Mouse (Mus musculus) stomach, embryonic 14.5 days (tissue): Measurements from ENCODE around the gene Megf11. TPM values are rescaled to one million over a fixed set of nuclear protein-coding genes. Genes with fewer than 3 reads are reported as not detected.

Experiments used
- ATAC-seq: fragments of 200-750 bp; cut with Nextera tagmentation; 2 replicates; pipeline ENCODE4 v1.8.0; 2017; ENCODE audit warnings: low read depth, moderate TSS enrichment; ENCODE audit not compliant: insufficient number of reproducible peaks, insufficient read depth, low FRiP score
- H3K27ac ChIP-seq: fragments of 300-500 bp; sonication (generic); 2 replicates; pipeline ENCODE4 v1.5.1; 2014; ENCODE audit warnings: mild to moderate bottlenecking, low read length, moderate library complexity, mixed read lengths
- H3K27me3 ChIP-seq: fragments of 300-500 bp; sonication (generic); 2 replicates; pipeline ENCODE4 v1.6.1; 2014; ENCODE audit warnings: low read length, control low read depth, mixed read lengths; ENCODE audit not compliant: control insufficient read depth, insufficient read depth
- H3K36me3 ChIP-seq: fragments of 300-500 bp; sonication (generic); 2 replicates; pipeline ENCODE4 v1.6.1; 2014; ENCODE audit warnings: mild to moderate bottlenecking, control low read depth, low read length, moderate library complexity, mixed read lengths; ENCODE audit not compliant: control insufficient read depth, insufficient read depth
- H3K4me1 ChIP-seq: fragments of 300-500 bp; sonication (generic); 2 replicates; pipeline ENCODE4 v1.6.1; 2014; ENCODE audit warnings: low read length, control low read depth, mixed read lengths; ENCODE audit not compliant: control insufficient read depth, insufficient read depth
- H3K4me2 ChIP-seq: fragments of 300-500 bp; sonication (generic); replicated peaks from 2 replicates; pipeline ENCODE4 v1.6.1; 2014; ENCODE audit warnings: low read depth, low read length, control low read depth
- H3K4me3 ChIP-seq: fragments of 300-500 bp; sonication (generic); 2 replicates; pipeline ENCODE4 v1.5.1; 2014; ENCODE audit warnings: low read depth, low read length, control low read depth
- H3K9ac ChIP-seq: fragments of 300-500 bp; sonication (generic); replicated peaks from 2 replicates; pipeline ENCODE4 v1.6.1; 2014; ENCODE audit warnings: low read depth, mild to moderate bottlenecking, control low read depth, low read length, moderate library complexity, mixed read lengths
- H3K9me3 ChIP-seq: fragments of 300-500 bp; sonication (generic); 2 replicates; pipeline ENCODE4 v1.6.1; 2016; ENCODE audit warnings: low read depth, low read length, control low read depth; ENCODE audit not compliant: control insufficient read depth
- WGBS: fragments of 180-500 bp; shearing (Covaris S2); extraction: QIAGEN DNeasy Blood & Tissue Kit; methylation state at CpG from one replicate; pipeline ENCODE4 v1.1.7; 2014; 5-methylcytosine and 5-hydroxymethylcytosine counted together
- polyA plus RNA-seq: library from polyadenylated mRNA; unstranded; fragments of >200 nt; fragmentation: Nextera tagmentation; extraction: Ambion mirVana; gene quantifications from 2 replicates; pipeline ENCODE4 v1.2.1, GENCODE M21; 2014

The Megf11 gene
- polyA plus RNA-seq, 1 experiment from 2014 or later, result 1.9 TPM

DNA sequence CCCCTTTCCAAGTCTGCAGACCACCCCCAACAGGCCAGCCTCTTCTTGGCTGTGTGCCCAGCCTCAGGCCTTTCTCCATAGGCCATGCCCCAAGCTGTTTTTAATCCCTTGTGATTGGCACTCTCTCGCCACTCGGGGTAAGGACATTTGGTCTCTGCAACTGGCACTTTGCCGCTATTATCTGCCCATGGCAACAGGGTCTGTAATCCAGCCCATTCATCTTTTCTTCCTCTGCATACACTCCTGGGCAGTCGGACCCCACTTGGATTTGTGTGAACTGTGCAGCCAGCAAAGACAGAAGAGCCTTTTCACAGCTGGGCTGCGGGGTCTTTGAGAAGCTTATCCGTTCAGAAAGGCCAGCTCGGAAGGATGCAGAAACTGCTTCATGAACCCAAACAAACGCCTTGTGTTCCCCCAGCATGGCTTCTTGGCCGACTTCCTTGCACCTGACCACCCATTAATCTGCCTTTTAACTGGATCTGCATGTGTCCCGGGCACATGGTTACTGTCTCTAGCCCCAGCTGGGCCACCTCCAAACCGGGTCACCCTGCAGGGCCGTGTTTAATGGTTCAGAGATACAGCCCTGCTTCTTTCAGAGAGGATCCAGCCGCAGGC lies 220.4 kb downstream of the Megf11 start:
- H3K36me3 ChIP-seq, result no peaks in the 10 kb centered on the region
- H3K9me3 ChIP-seq, result no peaks in the 10 kb centered on the region
- no peak overlapping the region for H3K4me2 ChIP-seq
- H3K4me3 ChIP-seq, result no peak overlapping the region
- ATAC-seq, result peak; percentile 78; the same call in 1 of the 2 replicates
- H3K27me3 ChIP-seq, result no peaks in the 10 kb centered on the region
- H3K4me1 ChIP-seq, result peaks cover 27% of the 10 kb centered on the region
- WGBS, result 26% methylated on average over 13 of the region's 13 CpGs
- H3K27ac ChIP-seq, result peak overlapping the region; percentile 18; the same call in 1 of the 2 replicates
- no peak overlapping the region for H3K9ac ChIP-seq

DNA sequence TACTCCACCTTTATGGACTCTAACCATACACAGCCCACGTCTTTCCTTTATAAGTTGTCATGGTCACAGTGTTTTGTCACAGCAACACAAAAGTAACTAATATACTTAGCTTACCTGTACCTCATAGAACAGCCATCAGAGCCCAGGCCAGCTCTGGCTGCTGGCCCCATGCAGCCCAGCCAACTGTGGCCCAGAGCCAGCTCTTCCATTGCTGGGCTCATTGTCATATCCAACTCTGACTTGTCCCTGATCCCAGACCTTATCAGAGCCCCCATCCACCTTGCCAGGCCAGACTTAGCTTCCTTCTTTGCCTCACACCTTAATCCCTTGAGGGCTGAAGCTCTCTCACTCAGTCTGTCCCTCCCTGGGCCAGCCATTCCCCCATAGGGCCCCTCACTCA lies 221.6 kb downstream of the Megf11 start:
- Histone ChIP-seq H3K9ac (no peak overlapping the region), H3K9me3 (no peaks in the 10 kb centered on the region), H3K27me3 (no peaks in the 10 kb centered on the region), H3K36me3 (no peaks in the 10 kb centered on the region), H3K4me2 (no peak overlapping the region), H3K27ac (no peak overlapping the region), H3K4me1 (peaks cover 27% of the 10 kb centered on the region), H3K4me3 (no peak overlapping the region)
- ATAC-seq, result no peak
- 97% methylated on average over 1 of the region's 1 CpGs for WGBS

DNA sequence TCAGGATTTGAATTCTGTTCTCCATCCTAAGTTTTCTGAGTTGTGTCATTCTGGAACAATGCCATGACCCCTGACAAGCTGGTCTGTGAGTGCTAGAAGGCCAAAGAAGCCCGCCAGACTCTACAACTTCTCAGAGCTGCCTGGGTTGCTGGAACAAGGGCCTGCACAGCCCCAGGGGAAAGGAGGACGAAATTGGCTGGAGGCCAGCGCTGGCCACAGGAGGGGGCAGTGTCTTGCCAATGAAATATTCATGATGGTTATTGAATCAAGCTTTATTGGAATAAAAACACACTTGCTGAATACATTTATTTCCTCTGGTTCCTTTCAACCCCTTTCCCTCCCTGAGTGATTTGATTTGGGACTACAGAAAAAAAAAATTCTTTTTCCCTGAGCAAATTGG lies 224.1 kb downstream of the Megf11 start:
- WGBS, result 48% methylated on average over 3 of the region's 3 CpGs
- no peak for ATAC-seq
- no peak overlapping the region for H3K27ac ChIP-seq
- H3K27me3 ChIP-seq, result no peaks in the 10 kb centered on the region
- H3K4me3 ChIP-seq, result no peak overlapping the region
- H3K36me3 ChIP-seq, result no peaks in the 10 kb centered on the region
- H3K9me3 ChIP-seq, result no peaks in the 10 kb centered on the region
- peaks cover 26% of the 10 kb centered on the region for H3K4me1 ChIP-seq
- no peak overlapping the region for H3K4me2 ChIP-seq
- no peak overlapping the region for H3K9ac ChIP-seq

DNA sequence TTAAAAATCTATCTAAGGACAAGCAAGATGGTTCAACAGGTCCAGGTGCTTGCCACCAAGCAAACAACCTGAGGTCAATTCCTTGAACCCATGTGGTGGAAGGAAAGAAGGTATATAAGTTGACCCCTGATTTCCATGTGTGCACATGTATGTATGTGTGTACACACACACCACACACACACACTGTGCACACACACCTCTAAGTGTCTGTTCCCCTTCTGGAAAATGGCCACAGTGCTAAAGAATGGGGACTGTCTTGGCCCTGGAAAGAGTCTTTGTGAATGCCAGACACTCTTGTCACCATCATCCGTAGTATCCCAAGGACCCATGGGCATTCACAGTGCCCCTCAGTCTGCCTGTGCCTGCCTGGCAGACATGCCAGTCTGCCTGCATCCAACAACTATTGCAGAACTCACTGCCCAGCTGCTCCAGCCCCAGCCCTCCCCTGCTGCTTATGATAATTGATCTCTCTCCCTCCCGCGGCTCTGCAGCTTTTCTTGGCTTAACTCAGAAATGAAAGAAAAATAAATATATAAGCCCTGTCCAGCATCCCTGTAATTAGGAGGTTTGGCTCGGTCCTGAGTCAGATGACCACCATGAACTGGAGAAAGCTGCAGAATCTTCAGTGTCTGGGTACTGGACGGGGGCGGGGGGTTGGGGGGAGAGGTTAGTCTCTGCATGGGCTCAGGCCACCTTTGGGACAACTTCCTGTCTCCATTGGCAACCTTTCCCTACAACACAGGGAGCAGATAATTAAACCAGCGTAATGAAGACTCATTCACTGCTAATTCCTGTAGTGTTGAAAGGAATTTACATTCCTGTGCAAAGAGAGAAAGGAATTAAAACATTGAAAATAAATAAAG lies 226.9 kb downstream of the Megf11 start:
- no peaks in the 10 kb centered on the region for H3K9me3 ChIP-seq
- H3K4me2 ChIP-seq, result no peak overlapping the region
- WGBS, result 24% methylated on average over 7 of the region's 7 CpGs
- no peak for ATAC-seq
- no peaks in the 10 kb centered on the region for H3K36me3 ChIP-seq
- no peak overlapping the region for H3K4me3 ChIP-seq
- no peaks in the 10 kb centered on the region for H3K27me3 ChIP-seq
- no peaks in the 10 kb centered on the region for H3K4me1 ChIP-seq
- H3K27ac ChIP-seq, result no peak overlapping the region
- H3K9ac ChIP-seq, result no peak overlapping the region

DNA sequence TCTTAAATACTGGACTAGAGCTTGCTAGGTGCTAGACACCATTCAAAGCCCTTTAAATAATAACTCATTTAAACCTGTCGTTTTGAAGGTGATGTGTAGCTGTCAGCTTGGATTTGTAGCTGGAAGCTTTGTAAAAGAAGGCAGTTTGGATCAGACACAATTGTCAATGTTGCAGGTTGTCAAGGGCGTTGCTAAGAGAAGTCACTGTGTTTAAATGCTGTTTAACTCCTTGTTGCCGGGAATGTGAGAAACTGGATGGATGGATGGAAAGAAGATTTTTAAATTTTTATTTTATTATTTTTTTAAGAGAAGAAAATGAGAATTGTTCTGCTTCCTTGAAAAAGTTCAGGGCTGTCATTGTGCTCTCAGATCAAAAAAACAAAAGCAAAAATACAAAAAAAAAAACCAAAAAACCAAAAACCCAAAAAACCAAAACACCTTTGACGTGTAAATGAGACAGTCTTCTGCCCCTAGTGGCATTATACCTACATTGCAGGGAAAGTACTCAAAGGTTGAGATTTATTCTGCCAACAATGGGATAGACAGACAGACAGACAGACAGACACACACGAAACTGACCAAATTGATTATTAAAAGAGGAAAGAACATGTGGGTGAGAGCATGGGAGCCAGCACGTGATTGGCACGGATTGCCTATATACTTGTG lies 227.7 kb downstream of the Megf11 start:
- ATAC-seq, result no peak
- Histone ChIP-seq H3K9ac (no peak overlapping the region), H3K9me3 (no peaks in the 10 kb centered on the region), H3K27me3 (no peaks in the 10 kb centered on the region), H3K4me3 (no peak overlapping the region), H3K27ac (no peak overlapping the region), H3K4me1 (no peaks in the 10 kb centered on the region), H3K4me2 (no peak overlapping the region), H3K36me3 (no peaks in the 10 kb centered on the region)
- 53% methylated on average over 7 of the region's 7 CpGs for WGBS

DNA sequence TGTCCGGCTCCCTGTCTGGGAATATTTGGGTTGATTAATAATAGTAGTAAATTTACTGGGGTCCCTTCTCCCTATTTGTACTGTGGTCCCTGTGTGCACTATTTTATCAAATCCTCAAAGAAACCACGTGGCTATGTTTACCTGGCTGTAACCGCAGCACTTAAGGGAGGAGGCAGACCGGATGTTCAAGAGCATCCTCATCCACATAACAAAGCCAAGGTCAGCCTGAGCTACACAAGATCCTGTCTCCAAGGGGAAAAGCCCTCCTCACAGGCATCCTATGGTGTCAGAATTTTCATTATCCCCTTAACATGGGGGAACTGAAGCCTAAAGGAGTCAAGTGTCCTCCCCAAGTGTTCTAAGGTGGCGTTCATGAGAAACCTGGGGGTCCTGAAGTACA lies 232.0 kb downstream of the Megf11 start:
- 48% methylated on average over 5 of the region's 5 CpGs for WGBS
- Histone ChIP-seq H3K36me3 (no peaks in the 10 kb centered on the region), H3K4me1 (no peaks in the 10 kb centered on the region), H3K9me3 (no peaks in the 10 kb centered on the region), H3K27me3 (no peaks in the 10 kb centered on the region), H3K4me3 (no peak overlapping the region), H3K4me2 (no peak overlapping the region), H3K9ac (no peak overlapping the region), H3K27ac (no peak overlapping the region)
- ATAC-seq, result no peak

DNA sequence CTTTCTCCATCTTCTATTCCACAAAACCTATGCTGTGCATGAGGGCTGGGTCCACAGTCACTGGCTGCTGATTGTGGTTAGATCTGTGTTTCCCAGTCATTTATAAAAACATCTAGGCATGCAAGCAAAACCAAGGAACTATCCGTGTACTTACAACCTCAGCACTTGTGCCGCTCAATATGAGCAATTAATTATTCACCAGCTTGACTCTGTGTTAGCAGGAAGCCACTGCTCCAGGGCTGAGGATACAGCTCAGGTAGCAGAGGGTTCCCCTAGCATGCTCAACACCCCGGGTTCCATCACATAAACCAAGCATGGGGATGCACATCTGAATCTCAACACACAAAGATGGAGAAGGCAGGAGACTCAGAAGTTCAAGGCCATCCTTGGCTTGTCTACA lies 233.0 kb downstream of the Megf11 start:
- Histone ChIP-seq H3K27ac (no peak overlapping the region), H3K27me3 (no peaks in the 10 kb centered on the region), H3K9ac (no peak overlapping the region), H3K4me2 (no peak overlapping the region), H3K4me3 (no peak overlapping the region), H3K4me1 (no peaks in the 10 kb centered on the region), H3K36me3 (no peaks in the 10 kb centered on the region), H3K9me3 (no peaks in the 10 kb centered on the region)
- no peak for ATAC-seq
- whole genome bisulfite sequencing, result 65% methylated on average over 3 of the region's 3 CpGs

DNA sequence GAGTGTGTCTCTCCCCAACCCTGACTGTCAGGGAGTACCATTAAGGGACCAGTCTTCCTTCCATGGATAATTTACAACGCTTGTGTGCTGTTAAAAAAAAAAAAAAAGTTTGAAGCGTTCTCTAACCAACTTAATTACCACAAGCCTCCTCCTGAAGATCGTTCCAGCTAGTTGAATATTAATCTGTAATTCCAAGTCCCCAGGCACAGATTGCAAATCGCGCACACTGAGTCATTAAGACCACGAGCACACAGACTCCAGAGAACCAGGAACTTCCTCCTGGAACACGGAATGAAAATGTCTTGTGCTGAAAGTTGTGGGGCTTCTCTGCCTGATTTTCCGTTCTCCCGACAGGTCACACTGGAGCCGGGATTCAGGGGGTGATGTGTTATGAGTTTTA lies 234.0 kb downstream of the Megf11 start:
- no peak overlapping the region for H3K4me2 ChIP-seq

More for the DNA sequence above, 234.0 kb downstream of the Megf11 start:
- no peaks in the 10 kb centered on the region for H3K27me3 ChIP-seq
- ATAC-seq, result no peak
- no peak overlapping the region for H3K4me3 ChIP-seq
- no peaks in the 10 kb centered on the region for H3K4me1 ChIP-seq
- no peaks in the 10 kb centered on the region for H3K9me3 ChIP-seq
- no peaks in the 10 kb centered on the region for H3K36me3 ChIP-seq
- WGBS, result 72% methylated on average over 10 of the region's 10 CpGs
- no peak overlapping the region for H3K27ac ChIP-seq
- no peak overlapping the region for H3K9ac ChIP-seq
